Mouse (Mus musculus) neural tube, embryonic 14.5 days (tissue): ENCODE measurements around the gene Atf2. TPM values are rescaled to one million over a fixed set of nuclear protein-coding genes. Genes with fewer than 3 reads are reported as not detected.

Experiments
- ATAC-seq: fragments of 200-750 bp; cut with Nextera tagmentation; 2 replicates; pipeline ENCODE4 v1.8.0; 2017; ENCODE audit warnings: low read depth, mild to moderate bottlenecking, moderate TSS enrichment, moderate library complexity
- H3K27ac ChIP-seq: fragments of 300-500 bp; sonication (generic); 2 replicates; pipeline ENCODE4 v1.5.1; 2014; ENCODE audit warnings: low read depth, mild to moderate bottlenecking, control low read depth, low read length, moderate library complexity, mixed read lengths
- H3K27me3 ChIP-seq: fragments of 300-500 bp; sonication (generic); 2 replicates; pipeline ENCODE4 v1.6.1; 2014; ENCODE audit warnings: low read length; ENCODE audit not compliant: control insufficient read depth, insufficient read depth
- H3K36me3 ChIP-seq: fragments of 300-500 bp; sonication (generic); 2 replicates; pipeline ENCODE4 v1.6.1; 2014; ENCODE audit warnings: low read length, mixed read lengths; ENCODE audit not compliant: control insufficient read depth, insufficient read depth
- H3K4me1 ChIP-seq: fragments of 300-500 bp; sonication (generic); 2 replicates; pipeline ENCODE4 v1.6.1; 2014; ENCODE audit warnings: low read length; ENCODE audit not compliant: control insufficient read depth, insufficient read depth
- H3K4me2 ChIP-seq: fragments of 300-500 bp; sonication (generic); 2 replicates; pipeline ENCODE4 v1.6.1; 2014; ENCODE audit warnings: mild to moderate bottlenecking, low read depth, low read length, control low read depth
- H3K4me3 ChIP-seq: fragments of 300-500 bp; sonication (generic); 2 replicates; pipeline ENCODE4 v1.5.1; 2014; ENCODE audit warnings: low read depth, low read length, control low read depth, mixed read lengths
- H3K9ac ChIP-seq: fragments of 300-500 bp; sonication (generic); replicated peaks from 2 replicates; pipeline ENCODE4 v1.6.1; 2014; ENCODE audit warnings: low read depth, mild to moderate bottlenecking, control low read depth, low read length, mixed read lengths
- H3K9me3 ChIP-seq: fragments of 300-500 bp; sonication (generic); 2 replicates; pipeline ENCODE4 v1.6.1; 2016; ENCODE audit warnings: low read length; ENCODE audit not compliant: control insufficient read depth
- WGBS: fragments of 180-500 bp; shearing (Covaris S2); extraction: QIAGEN DNeasy Blood & Tissue Kit; methylation state at CpG from one replicate; pipeline ENCODE4 v1.1.7; 2014; 5-methylcytosine and 5-hydroxymethylcytosine counted together
- polyA plus RNA-seq: library from polyadenylated mRNA; unstranded; fragments of >200 nt; fragmentation: Nextera tagmentation; extraction: Ambion mirVana; gene quantifications from 2 replicates; pipeline ENCODE4 v1.2.1, GENCODE M21; 2014

Atf2 gene
- polyA plus RNA-seq, 1 experiment from 2014 or later = 117 TPM

DNA sequence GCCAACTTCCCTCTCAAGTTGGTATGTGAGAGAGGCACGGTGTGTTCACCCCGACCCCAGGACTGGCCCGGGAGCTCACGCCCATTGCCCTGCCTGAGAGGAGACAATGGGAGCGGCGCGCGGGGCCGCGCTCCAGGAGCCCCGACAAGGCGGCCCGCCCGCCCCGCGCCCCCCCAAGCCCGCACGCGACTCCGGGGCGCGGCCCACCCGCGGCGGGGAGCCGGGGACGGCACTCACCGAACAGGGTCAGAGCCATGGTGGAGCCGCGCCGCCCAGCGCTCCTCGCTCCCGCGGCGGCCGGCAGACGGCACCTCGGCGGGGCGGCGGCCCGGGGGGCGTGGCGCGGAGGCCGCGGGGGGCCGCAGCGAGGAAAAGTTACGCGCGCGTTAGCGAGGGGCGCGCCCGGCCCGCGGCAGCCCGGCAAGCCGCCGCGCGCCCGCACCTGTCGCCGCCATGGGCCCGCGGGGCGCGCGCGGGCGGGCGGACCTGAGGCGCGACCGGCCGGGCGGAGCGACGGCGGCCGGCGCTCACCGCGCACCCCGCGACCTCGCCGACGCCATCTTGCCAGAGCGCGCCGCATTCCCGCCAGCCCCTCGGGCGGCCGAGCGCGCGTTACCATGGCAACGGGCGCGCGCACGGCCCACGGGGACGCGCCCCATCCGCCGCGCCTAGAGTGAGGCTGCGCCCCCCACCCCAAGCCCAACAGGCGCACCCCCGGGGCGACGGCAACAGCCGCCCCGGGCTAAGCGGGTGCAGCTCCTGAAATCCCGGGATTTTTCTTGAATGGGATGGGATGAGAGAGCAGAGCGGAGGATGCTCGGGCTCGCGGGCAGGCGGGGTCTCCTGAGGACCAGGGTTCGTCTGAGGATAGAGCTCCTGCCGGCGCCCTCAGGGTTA is 117.4 kb downstream of the Atf2 start, which contains the start of gene Chn1:
Gene Chn1, minus strand, starts transcription at position 561 of the 897 bp plus-strand sequence.
- Histone ChIP-seq H3K9me3 (no peaks in the 10 kb centered on the region), H3K9ac (peak within 1 kb of the TSS; percentile 85), H3K4me2 (peak within 1 kb of the TSS; percentile 61), H3K27ac (peak within 1 kb of the TSS; percentile 90), H3K27me3 (no peaks in the 10 kb centered on the region), H3K4me1 (peaks cover 16% of the 10 kb centered on the region), H3K4me3 (peak within 1 kb of the TSS; percentile 78), H3K36me3 (no peaks in the 10 kb centered on the region)
- peak; percentile 95 for ATAC-seq
- under 1% methylated on average over 74 of the region's 131 CpGs for WGBS

DNA sequence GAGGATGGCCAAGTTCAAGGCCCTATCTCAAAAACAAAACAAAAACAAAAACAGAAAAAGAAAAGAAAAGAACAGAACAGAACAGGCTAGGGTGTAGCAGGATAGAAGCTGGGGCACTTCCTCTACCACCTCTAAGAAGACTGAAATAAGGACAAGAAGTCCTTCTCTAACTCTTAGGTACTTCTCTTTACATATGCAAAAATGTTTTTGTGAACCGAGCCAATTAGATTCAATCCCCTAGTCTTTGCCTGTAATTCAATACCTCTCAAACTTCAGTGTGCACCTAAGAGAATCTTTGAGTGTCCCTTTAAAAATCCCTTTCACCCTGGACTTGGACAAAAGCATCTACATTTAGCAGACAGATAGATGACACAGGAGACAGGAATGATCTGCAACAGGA is 119.5 kb downstream of the Atf2 start:
- Histone ChIP-seq H3K27ac (no peak overlapping the region), H3K36me3 (no peaks in the 10 kb centered on the region), H3K4me3 (peak overlapping the region; percentile 78), H3K9ac (no peak overlapping the region), H3K9me3 (no peaks in the 10 kb centered on the region), H3K4me1 (peaks cover 12% of the 10 kb centered on the region), H3K4me2 (peak overlapping the region; percentile 61), H3K27me3 (no peaks in the 10 kb centered on the region)
- WGBS = 19% methylated on average over 1 of the region's 1 CpGs
- ATAC-seq = no peak

GRCm38 (mm10) chr2:73768669-73769068 is 123.8 kb downstream of the Atf2 start:
- H3K36me3 ChIP-seq = no peaks in the 10 kb centered on the region
- H3K27ac ChIP-seq = no peak overlapping the region
- ATAC-seq = no peak
- H3K9ac ChIP-seq = no peak overlapping the region
- no peak overlapping the region for H3K4me3 ChIP-seq
- H3K27me3 ChIP-seq = no peaks in the 10 kb centered on the region
- no peaks in the 10 kb centered on the region for H3K9me3 ChIP-seq
- H3K4me2 ChIP-seq = no peak overlapping the region
- H3K4me1 ChIP-seq = peaks cover 11% of the 10 kb centered on the region; the same call in 1 of the 2 replicates
- 66% methylated on average over 4 of the region's 4 CpGs for WGBS

Other genes starting within 250 kb of the Atf2 start
- gene Chn1, start 117.3 kb downstream of the Atf2 start, polyA plus RNA-seq = 124 and 135 TPM in 2 replicates
- gene Atp5g3, start 18.7 kb upstream of the Atf2 start, polyA plus RNA-seq = 1,130 and 1,252 TPM in 2 replicates